Mouse (Mus musculus) neural tube, embryonic 13.5 days (tissue): ENCODE results near the gene Fam83e. TPM values are rescaled to one million over a fixed set of nuclear protein-coding genes. Genes with fewer than 3 reads are reported as not detected.

Experiments
- ATAC-seq: fragments of 200-750 bp; cut with Nextera tagmentation; 2 replicates; pipeline ENCODE4 v1.8.0; 2017; ENCODE audit warnings: low read depth, mild to moderate bottlenecking, moderate TSS enrichment, moderate library complexity
- H3K27ac ChIP-seq: fragments of 300-500 bp; sonication (generic); replicated peaks from 2 replicates; pipeline ENCODE4 v1.5.1; 2015; ENCODE audit warnings: moderate library complexity, mild to moderate bottlenecking, inconsistent platforms
- H3K27me3 ChIP-seq: fragments of 300-500 bp; sonication (generic); 2 replicates; pipeline ENCODE4 v1.6.1; 2015; ENCODE audit warnings: mild to moderate bottlenecking, inconsistent platforms
- H3K36me3 ChIP-seq: fragments of 300-500 bp; sonication (generic); 2 replicates; pipeline ENCODE4 v1.6.1; 2015; ENCODE audit warnings: mild to moderate bottlenecking, inconsistent platforms
- H3K4me1 ChIP-seq: fragments of 300-500 bp; sonication (generic); replicated peaks from 2 replicates; pipeline ENCODE4 v1.6.1; 2015; ENCODE audit warnings: inconsistent platforms
- H3K4me2 ChIP-seq: fragments of 300-500 bp; sonication (generic); 2 replicates; pipeline ENCODE4 v1.6.1; 2015; ENCODE audit warnings: inconsistent platforms, mild to moderate bottlenecking, moderate library complexity
- H3K4me3 ChIP-seq: fragments of 300-500 bp; sonication (generic); 2 replicates; pipeline ENCODE4 v1.5.1; 2015; ENCODE audit warnings: mild to moderate bottlenecking, inconsistent platforms
- H3K9ac ChIP-seq: fragments of 300-500 bp; sonication (generic); 2 replicates; pipeline ENCODE4 v1.6.1; 2015; ENCODE audit warnings: moderate library complexity, mild to moderate bottlenecking, inconsistent platforms
- H3K9me3 ChIP-seq: fragments of 300-500 bp; sonication (generic); 2 replicates; pipeline ENCODE4 v1.6.1; 2016; ENCODE audit warnings: inconsistent platforms
- WGBS: fragments of 180-500 bp; shearing (Covaris S2); methylation state at CpG from one replicate; pipeline ENCODE4 v1.1.7; 2015; 5-methylcytosine and 5-hydroxymethylcytosine counted together
- polyA plus RNA-seq: library from polyadenylated mRNA; unstranded; fragments of >200 nt; fragmentation: Nextera tagmentation; extraction: Ambion mirVana; gene quantifications from 2 replicates; pipeline ENCODE4 v1.2.1, GENCODE M21; 2015

The Fam83e gene
- polyA plus RNA-seq = 0.39 and 0.55 TPM in 2 replicates

DNA sequence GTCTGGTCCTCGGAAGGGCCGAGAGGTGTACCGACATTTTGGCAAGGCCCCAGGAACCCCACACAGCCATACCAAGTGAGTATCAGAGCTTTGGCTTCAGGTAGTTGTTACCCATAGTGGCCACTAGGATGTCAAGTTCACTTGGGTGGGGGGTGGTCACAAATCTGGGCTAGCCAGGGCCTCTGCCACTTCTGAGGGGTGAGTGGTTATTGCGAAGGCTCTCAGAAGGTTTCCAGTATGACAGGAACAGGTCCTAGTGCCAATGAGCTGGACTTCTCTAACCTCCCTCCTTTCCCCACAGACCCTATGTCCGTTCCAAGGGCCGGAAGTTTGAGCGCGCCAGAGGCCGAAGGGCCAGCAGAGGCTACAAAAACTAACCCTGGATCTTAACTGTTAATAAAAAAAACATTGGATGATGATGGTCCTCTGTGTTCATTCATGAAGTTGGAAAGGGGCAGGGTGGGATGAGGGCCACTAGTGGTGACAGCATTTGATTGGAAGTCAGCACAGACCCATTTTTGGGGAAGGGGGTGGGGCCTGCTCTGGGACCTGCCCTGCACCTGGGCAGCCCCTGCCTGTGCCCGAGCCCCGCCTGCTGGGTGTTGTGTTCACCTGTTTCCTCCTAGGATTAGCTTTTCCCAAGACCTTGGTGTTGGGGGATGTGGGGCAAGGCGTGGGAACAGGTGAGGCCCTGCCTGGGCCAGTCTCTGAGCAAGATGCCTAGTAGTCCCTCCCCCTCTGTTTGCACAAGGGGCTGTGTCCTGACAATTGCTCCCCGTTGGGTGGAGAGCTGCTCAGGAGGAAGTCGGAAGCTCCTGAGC lies at the start of gene Fam83e:
Fam83e (plus strand) TSS at position 800 of the 821 bp plus-strand sequence.
- Histone ChIP-seq H3K4me3 (no peak within 1 kb of the TSS), H3K4me1 (peaks cover 47% of the 10 kb centered on the region), H3K36me3 (peaks cover 65% of the 10 kb centered on the region), H3K4me2 (no peak within 1 kb of the TSS), H3K27me3 (no peaks in the 10 kb centered on the region), H3K9me3 (no peaks in the 10 kb centered on the region), H3K27ac (no peak within 1 kb of the TSS), H3K9ac (peak within 1 kb of the TSS; percentile 96; the same call in 1 of the 2 replicates)
- ATAC-seq = no peak
- 86% methylated on average over 14 of the region's 14 CpGs for WGBS

DNA sequence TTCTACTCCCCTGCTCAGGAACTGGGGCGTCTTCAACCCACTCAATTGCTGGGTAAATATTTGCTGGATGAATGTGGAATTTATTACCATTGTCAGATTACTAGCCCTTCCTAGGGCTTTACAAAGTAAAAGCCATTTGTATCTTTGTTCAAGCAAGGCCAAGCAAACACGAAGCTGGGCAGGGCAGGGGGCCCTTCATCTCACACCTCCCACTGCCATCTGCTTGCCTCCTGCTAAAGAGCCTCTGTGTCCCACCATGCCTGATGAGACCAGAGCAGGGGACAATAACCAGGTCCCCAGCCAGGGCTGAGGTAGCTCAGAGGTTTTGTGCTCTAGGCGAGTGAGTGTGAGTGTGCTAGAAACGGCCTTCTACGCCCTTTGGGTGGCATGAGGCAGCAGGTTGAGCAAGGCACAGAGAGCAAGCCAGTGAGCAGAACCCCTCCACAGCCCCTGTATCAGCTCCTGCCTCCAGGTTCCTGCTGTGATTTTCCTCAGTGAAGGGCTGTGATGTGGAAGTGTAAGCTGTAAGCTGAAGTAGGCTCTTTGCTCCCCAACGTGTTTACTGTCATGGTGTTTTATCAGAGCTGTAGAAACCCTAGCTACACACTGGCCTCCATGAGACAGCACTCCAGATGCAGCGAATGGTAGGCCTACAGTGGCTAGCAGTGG lies 43.3 kb upstream of the Fam83e start:
- WGBS = 72% methylated on average over 7 of the region's 7 CpGs

DNA sequence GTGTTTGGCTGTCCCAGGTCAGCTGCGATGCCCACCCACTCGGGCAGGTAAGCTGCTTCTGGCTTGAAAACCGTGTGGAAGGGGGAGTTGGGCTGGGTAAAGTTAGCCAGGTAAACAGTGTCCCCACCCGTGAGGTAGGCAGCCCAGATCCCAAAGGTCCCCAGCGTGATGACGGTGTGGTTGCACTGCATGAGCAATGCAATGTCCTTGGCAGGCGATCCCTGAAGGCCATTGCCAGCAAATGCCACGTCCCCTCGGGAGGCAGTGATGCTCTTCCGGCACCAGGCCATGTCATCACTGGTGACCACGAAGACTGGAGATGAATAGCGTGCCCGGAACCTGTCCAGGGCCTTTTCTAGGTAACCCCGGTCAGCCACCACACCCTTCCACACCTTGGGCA lies 42.5 kb upstream of the Fam83e start:
- no peak overlapping the region for H3K4me3 ChIP-seq
- no peak overlapping the region for H3K9ac ChIP-seq
- no peaks in the 10 kb centered on the region for H3K27me3 ChIP-seq
- WGBS = 92% methylated on average over 14 of the region's 14 CpGs
- H3K27ac ChIP-seq = no peak overlapping the region
- no peaks in the 10 kb centered on the region for H3K36me3 ChIP-seq
- no peak overlapping the region for H3K4me2 ChIP-seq
- no peaks in the 10 kb centered on the region for H3K9me3 ChIP-seq
- peaks cover 11% of the 10 kb centered on the region; the same call in 1 of the 2 replicates for H3K4me1 ChIP-seq
- ATAC-seq = no peak

More for the DNA sequence above, 43.3 kb upstream of the Fam83e start:
- Histone ChIP-seq H3K27ac (no peak overlapping the region), H3K4me2 (no peak overlapping the region), H3K9me3 (no peaks in the 10 kb centered on the region), H3K4me3 (no peak overlapping the region), H3K27me3 (no peaks in the 10 kb centered on the region), H3K9ac (no peak overlapping the region), H3K36me3 (no peaks in the 10 kb centered on the region), H3K4me1 (peaks cover 7% of the 10 kb centered on the region; the same call in 1 of the 2 replicates)
- ATAC-seq = no peak

DNA sequence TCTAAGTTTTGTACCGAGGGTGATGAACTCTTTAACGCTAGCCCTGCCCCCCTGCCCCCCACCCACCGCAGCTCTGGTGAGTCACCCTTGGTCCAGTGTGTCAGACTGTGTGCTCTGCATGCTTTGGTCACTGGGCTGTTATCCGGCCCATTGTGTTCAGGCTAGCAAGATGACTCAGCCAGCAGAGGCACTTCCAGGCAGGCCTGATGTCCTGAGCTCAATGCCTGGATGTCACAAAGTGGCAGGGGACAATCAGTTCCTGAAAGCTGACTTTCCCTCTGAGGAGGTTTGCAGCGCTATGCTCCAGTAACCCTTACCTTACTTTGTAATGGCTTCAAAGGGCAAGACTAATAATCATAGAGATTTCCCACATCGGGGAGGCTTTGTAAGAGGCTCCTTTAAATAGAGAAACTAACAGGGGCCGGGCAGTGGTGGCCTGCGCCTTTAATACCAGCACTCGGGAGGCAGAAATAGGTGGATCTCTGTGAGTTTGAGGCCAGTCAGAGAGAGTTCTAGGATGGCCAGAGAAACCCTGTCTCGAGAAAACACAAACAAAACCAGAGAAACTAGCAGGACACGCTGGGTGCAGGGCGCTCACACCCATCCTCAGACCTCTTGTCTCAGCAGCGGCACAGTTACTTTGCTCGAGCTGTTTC lies 40.9 kb upstream of the Fam83e start:
- no peaks in the 10 kb centered on the region for H3K27me3 ChIP-seq
- no peak overlapping the region for H3K27ac ChIP-seq
- no peak for ATAC-seq
- H3K9ac ChIP-seq = no peak overlapping the region
- no peak overlapping the region for H3K4me2 ChIP-seq
- H3K4me1 ChIP-seq = peaks cover 11% of the 10 kb centered on the region; the same call in 1 of the 2 replicates
- H3K9me3 ChIP-seq = no peaks in the 10 kb centered on the region
- H3K4me3 ChIP-seq = no peak overlapping the region
- no peaks in the 10 kb centered on the region for H3K36me3 ChIP-seq
- WGBS = 72% methylated on average over 14 of the region's 14 CpGs

DNA sequence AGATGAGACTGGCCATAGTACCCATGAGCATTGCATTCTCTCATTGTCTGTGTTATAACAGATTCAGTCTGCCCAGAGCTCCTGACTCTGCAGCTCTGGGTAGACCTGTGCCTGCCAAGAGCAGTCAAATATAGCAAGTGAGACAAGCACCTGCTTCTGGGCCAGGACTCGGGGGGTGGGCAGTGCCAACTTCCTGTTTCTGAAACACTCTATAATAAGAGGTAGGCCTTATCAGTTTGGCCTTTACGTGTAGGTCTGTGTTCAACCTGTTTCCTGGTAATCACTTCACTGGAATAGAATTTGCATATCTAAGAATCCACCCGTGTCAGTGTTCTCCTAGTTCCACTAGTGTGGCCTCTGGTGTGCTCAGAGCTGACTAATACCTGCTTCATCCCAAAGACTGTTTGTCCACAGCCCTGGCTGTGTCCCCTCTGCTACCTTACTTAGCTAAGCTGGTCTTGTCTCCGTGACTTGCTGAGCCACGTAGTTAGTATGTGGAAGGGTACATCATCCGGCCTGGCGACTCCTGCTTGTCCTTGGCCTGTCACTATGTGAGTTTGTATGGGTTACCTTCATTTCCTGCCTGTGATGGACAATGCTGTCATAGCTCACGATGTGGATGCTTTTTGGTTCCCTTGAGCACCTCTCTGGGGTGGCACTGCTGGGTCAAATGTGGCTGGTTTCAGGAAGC lies 39.8 kb upstream of the Fam83e start:
- Histone ChIP-seq H3K9me3 (no peaks in the 10 kb centered on the region), H3K4me3 (no peak overlapping the region), H3K27me3 (no peaks in the 10 kb centered on the region), H3K4me2 (no peak overlapping the region), H3K27ac (no peak overlapping the region), H3K4me1 (peaks cover 19% of the 10 kb centered on the region), H3K36me3 (no peaks in the 10 kb centered on the region), H3K9ac (no peak overlapping the region)
- 85% methylated on average over 8 of the region's 8 CpGs for WGBS
- no peak for ATAC-seq

DNA sequence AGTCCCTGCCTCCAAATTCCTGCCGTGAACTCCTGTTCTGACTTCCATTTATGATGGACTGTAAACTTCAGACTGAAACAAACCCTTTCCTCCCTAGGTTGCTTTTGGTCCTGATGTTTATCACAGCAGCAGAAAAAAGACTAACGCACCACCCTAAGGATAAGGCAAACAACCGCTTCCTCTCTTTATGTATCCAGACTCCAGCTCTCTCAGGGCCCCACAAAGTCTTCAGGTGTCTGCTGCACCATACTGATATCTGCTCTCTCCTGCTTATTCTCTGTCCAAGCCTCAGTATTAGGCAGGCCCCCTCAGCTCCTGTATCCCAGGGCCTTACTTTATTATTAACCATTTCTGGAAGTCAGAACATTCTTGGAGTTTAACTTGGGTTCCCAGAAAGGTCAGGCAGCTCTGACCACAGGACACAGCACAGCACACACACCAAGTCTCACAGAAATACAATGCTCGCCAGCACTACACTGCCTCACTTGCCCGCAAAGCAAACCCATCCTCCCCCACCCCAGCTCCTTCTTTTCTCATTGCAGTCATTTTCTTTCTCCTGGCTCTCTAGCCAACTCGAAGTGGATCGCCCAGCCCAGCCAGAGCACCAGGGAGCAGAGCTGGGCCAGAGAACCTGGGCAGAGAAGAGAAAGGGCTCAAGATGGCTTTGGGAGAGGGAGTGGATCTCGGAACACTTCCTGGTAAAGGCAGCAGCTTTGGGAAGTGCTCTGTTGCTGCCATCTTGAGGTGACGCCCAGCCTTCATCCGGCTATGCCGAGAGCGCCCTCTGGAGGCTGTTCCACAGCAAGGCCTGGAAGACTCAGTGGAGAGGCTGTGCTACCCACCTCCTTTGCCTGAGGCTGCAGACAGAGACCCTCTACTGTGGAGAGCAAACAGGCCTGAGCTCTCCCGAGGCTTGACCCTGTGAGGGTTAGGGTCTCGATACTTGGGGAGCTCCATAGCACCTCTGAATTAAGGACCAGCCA lies 38.6 kb upstream of the Fam83e start:
- Histone ChIP-seq H3K9ac (peak overlapping the region; percentile 43; the same call in 1 of the 2 replicates), H3K4me1 (peaks cover 31% of the 10 kb centered on the region), H3K27me3 (no peaks in the 10 kb centered on the region), H3K36me3 (no peaks in the 10 kb centered on the region), H3K4me2 (peak overlapping the region; percentile 40), H3K4me3 (no peak overlapping the region), H3K9me3 (no peaks in the 10 kb centered on the region), H3K27ac (peak overlapping the region; percentile 35; the same call in 1 of the 2 replicates)
- peak; percentile 82 for ATAC-seq
- 31% methylated on average over 14 of the region's 14 CpGs for WGBS

DNA sequence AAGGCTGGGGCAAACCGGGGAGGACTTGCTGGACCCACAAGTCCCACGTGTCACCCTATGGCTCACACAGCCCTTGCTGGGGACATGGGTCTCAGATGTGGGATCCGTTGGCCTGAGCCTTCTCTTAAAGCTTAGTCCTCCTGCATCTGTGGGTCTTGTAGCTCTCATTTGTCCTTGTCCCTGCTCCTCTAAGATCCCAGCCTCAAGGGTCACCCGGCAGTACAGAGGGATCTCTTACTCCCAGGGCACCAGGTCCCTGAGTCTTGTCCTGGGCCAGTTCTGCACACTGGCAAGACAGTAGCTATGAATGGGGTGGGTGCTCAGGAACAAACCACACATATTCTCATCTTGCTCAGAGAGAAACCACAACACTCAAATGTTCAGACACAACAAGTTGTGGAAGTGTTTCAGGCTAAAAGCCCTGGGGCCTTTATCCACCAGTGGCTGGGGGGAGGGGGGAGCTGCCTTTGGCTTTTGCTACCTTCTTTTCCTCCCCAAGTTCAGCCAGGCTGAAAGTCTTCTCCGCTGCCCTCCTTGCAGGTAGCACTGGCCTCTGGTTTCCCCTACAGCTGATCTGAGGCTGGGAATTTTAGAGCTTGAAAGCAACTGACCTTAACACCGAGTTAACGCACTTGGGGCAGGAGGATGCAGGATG lies 37.5 kb upstream of the Fam83e start, which contains the start of gene Ntn5:
Ntn5 (plus strand) TSS at position 627 of the 655 bp plus-strand sequence.
- H3K27me3 ChIP-seq = no peaks in the 10 kb centered on the region
- 77% methylated on average over 7 of the region's 7 CpGs for WGBS
- H3K27ac ChIP-seq = no peak within 1 kb of the TSS
- H3K4me2 ChIP-seq = no peak within 1 kb of the TSS; the same call in 1 of the 2 replicates
- no peaks in the 10 kb centered on the region for H3K36me3 ChIP-seq
- no peaks in the 10 kb centered on the region for H3K9me3 ChIP-seq
- no peak for ATAC-seq
- H3K4me1 ChIP-seq = peaks cover 31% of the 10 kb centered on the region
- peak within 1 kb of the TSS; percentile 43; the same call in 1 of the 2 replicates for H3K9ac ChIP-seq
- H3K4me3 ChIP-seq = no peak within 1 kb of the TSS

DNA sequence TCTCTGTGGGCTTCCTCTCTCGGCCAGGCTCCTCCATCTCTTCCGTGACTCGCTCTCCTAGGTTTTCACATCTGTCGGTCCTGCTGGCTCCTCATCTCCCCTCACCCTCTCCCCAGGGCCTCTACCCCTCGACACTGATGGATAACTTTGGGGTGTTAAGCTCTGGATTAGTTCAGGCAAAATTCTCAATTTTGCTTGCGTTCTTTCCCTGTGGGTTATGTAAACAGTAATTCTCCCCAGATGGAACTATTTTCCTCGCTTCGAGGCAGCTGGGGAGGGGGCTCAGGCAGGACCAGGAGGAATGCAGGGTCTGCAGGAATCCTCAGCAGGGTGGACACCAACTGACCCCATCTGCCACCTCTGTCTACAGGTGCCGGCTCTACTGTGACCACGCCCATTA lies 35.2 kb upstream of the Fam83e start:
- no peaks in the 10 kb centered on the region for H3K9me3 ChIP-seq
- peaks cover 31% of the 10 kb centered on the region for H3K4me1 ChIP-seq
- ATAC-seq = no peak
- H3K27ac ChIP-seq = no peak overlapping the region
- H3K27me3 ChIP-seq = no peaks in the 10 kb centered on the region; the same call in 1 of the 2 replicates
- 63% methylated on average over 10 of the region's 10 CpGs for WGBS
- no peak overlapping the region for H3K9ac ChIP-seq
- no peaks in the 10 kb centered on the region for H3K36me3 ChIP-seq
- no peak overlapping the region for H3K4me2 ChIP-seq
- H3K4me3 ChIP-seq = no peak overlapping the region

DNA sequence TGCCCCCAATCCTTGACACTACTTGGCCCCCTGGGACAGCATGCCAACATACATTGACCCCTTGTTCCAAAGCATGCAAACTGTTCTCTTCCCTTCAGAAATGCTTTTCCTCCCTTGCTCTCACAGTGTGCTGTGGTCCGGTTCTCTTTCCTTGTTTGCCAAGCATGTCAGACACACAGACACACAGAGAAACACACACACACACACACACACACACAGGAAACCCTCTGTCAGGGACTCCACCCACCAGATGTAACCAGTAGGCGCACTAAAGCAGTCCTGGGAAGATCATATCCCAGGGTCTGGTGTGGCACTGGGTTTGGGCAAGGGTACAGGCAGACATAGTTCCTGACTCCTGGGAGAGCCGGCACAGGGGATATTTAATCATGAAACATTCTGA lies 34.2 kb upstream of the Fam83e start:
- Histone ChIP-seq H3K36me3 (no peaks in the 10 kb centered on the region), H3K4me2 (no peak overlapping the region), H3K4me3 (no peak overlapping the region), H3K9ac (0 out of 2 replicates have a peak overlapping the region, but pooled peaks have one; percentile 4), H3K27me3 (no peaks in the 10 kb centered on the region; the same call in 1 of the 2 replicates), H3K9me3 (no peaks in the 10 kb centered on the region), H3K27ac (no peak overlapping the region), H3K4me1 (peaks cover 31% of the 10 kb centered on the region)
- 70% methylated on average over 3 of the region's 3 CpGs for WGBS
- no peak for ATAC-seq

DNA sequence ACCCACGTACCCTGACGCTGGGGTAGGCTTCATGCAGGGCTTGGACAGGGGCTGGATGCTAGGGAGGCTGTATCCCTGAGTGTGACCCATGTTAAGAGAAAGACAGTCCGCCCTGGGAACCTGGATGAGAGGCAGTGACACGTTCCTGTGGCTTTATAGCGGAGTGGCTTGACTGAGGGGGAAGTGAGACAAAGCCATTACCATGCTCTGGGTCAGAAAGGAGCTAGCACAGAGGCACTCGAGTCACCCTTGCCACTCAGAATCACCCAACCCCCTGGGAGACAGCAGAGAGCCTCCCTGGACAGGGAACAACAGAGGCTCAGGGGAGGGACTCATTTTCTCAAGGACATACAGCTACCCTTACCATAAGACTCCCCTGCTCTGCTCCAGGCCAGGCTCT lies 31.9 kb upstream of the Fam83e start:
- Histone ChIP-seq H3K4me1 (peaks cover 20% of the 10 kb centered on the region), H3K4me2 (no peak overlapping the region), H3K36me3 (no peaks in the 10 kb centered on the region), H3K27ac (no peak overlapping the region), H3K9me3 (no peaks in the 10 kb centered on the region), H3K9ac (no peak overlapping the region), H3K4me3 (no peak overlapping the region), H3K27me3 (no peaks in the 10 kb centered on the region; the same call in 1 of the 2 replicates)
- WGBS = 60% methylated on average over 6 of the region's 6 CpGs
- no peak for ATAC-seq
